Mouse (Mus musculus) olfactory bulb, adult 2 months (tissue): ENCODE results near the gene Fgfr2. TPM values are rescaled to one million over a fixed set of nuclear protein-coding genes. Genes with fewer than 3 reads are reported as not detected.
A peak's percentile ranks its signal among the peaks of the same experiment; 100 is the strongest.

ENCODE experiments used
- H3K27ac ChIP-seq: fragments of 200-500 bp; 2 replicates; pipeline ENCODE4 v1.5.1; 2012; ENCODE audit warnings: low read depth, low read length; ENCODE audit not compliant: insufficient read depth
- H3K4me1 ChIP-seq: fragments of 200-500 bp; 2 replicates; pipeline ENCODE4 v1.6.1; 2012; ENCODE audit warnings: low read length; ENCODE audit not compliant: control insufficient read depth, insufficient read depth
- H3K4me3 ChIP-seq: fragments of 200-500 bp; 2 replicates; pipeline ENCODE4 v1.5.1; 2012; ENCODE audit warnings: mild to moderate bottlenecking, low read depth, low read length, moderate library complexity; ENCODE audit not compliant: insufficient read depth
- CTCF ChIP-seq: fragments of 200-500 bp; IDR thresholded peaks from 2 replicates; pipeline ENCODE4 v1.5.1; 2012; ENCODE audit warnings: low read depth, mild to moderate bottlenecking, low read length, moderate library complexity; ENCODE audit not compliant: insufficient read depth
- POLR2A ChIP-seq: fragments of 200-500 bp; IDR thresholded peaks from 2 replicates; pipeline ENCODE4 v1.6.1; 2012; ENCODE audit warnings: mild to moderate bottlenecking, low read depth, low read length, moderate library complexity; ENCODE audit not compliant: insufficient read depth
- WGBS: fragments of 180-500 bp; shearing (Covaris S2); methylation state at CpG from one replicate; pipeline ENCODE4 v1.1.7; 2018; 5-methylcytosine and 5-hydroxymethylcytosine counted together
- polyA plus RNA-seq: library from polyadenylated mRNA; stranded (reverse); fragments of >200 nt; gene quantifications from 2 replicates; pipeline ENCODE4 v1.2.4, GENCODE M21; 2012; ENCODE audit warnings: low replicate concordance; ENCODE audit not compliant: missing spikeins, insufficient read depth, insufficient read length

Gene Fgfr2
- polyA plus RNA-seq, 1 experiment = not detected

- no peak overlapping the region for H3K27ac ChIP-seq
- TF ChIP-seq CTCF (no peak), POLR2A (no peak)
- peaks cover 27% of the 10 kb centered on the region for H3K4me1 ChIP-seq
- WGBS = 40% methylated on average over 6 of the region's 6 CpGs
- peak overlapping the region; percentile 31; the same call in 1 of the 2 replicates for H3K4me3 ChIP-seq
Observed at GRCm38 (mm10) chr7:132153725-132154147, 969.4 kb downstream of the Fgfr2 start.

GRCm38 (mm10) chr7:132145227-132145800 is 977.8 kb downstream of the Fgfr2 start:
- Histone ChIP-seq H3K27ac (no peak overlapping the region), H3K4me1 (no peaks in the 10 kb centered on the region), H3K4me3 (no peak overlapping the region)
- TF ChIP-seq POLR2A (no peak), CTCF (no peak)
- WGBS = 81% methylated on average over 15 of the region's 15 CpGs

GRCm38 (mm10) chr7:132128687-132129086 is 994.5 kb downstream of the Fgfr2 start:
- no peak for TF ChIP-seq CTCF
- no peak for TF ChIP-seq POLR2A
- Histone ChIP-seq H3K27ac (no peak overlapping the region), H3K4me3 (no peak overlapping the region), H3K4me1 (peaks cover 11% of the 10 kb centered on the region)
- WGBS = 35% methylated on average over 6 of the region's 6 CpGs

- WGBS = 69% methylated on average over 7 of the region's 7 CpGs
- no peak for TF ChIP-seq POLR2A
- TF ChIP-seq CTCF = no peak
- H3K4me3 ChIP-seq = no peak overlapping the region
- no peak overlapping the region for H3K27ac ChIP-seq
- H3K4me1 ChIP-seq = peaks cover 11% of the 10 kb centered on the region
Observed at GRCm38 (mm10) chr7:132124948-132125347, 998.2 kb downstream of the Fgfr2 start.

- Histone ChIP-seq H3K4me1 (peaks cover 7% of the 10 kb centered on the region), H3K4me3 (no peak overlapping the region), H3K27ac (no peak overlapping the region)
- WGBS = 75% methylated on average over 7 of the region's 7 CpGs
- no peak for TF ChIP-seq CTCF
- no peak for TF ChIP-seq POLR2A
Observed at GRCm38 (mm10) chr7:132123211-132123610, 999.9 kb downstream of the Fgfr2 start.

GRCm38 (mm10) chr7:132119817-132120216 is 1003.3 kb downstream of the Fgfr2 start:
- Histone ChIP-seq H3K4me1 (0 out of 2 replicates have a peak, but pooled peaks cover 2% of the 10 kb centered on the region), H3K27ac (no peak overlapping the region), H3K4me3 (no peak overlapping the region)
- TF ChIP-seq CTCF = no peak
- TF ChIP-seq POLR2A = no peak
- WGBS = 84% methylated on average over 4 of the region's 4 CpGs

- WGBS = 82% methylated on average over 5 of the region's 5 CpGs
- Histone ChIP-seq H3K4me1 (peaks cover 8% of the 10 kb centered on the region), H3K4me3 (no peak overlapping the region), H3K27ac (no peak overlapping the region)
- TF ChIP-seq POLR2A = no peak
- peak; percentile 12; the same call in 1 of the 2 replicates for TF ChIP-seq CTCF
Observed at GRCm38 (mm10) chr7:132111770-132112169, 1011.4 kb downstream of the Fgfr2 start.

GRCm38 (mm10) chr7:132110308-132110707 is 1012.8 kb downstream of the Fgfr2 start:
- Histone ChIP-seq H3K27ac (no peak overlapping the region), H3K4me3 (no peak overlapping the region), H3K4me1 (peaks cover 8% of the 10 kb centered on the region)
- WGBS = 25% methylated on average over 3 of the region's 3 CpGs
- TF ChIP-seq CTCF = no peak
- TF ChIP-seq POLR2A = no peak

- Histone ChIP-seq H3K4me1 (peaks cover 6% of the 10 kb centered on the region), H3K4me3 (no peak overlapping the region), H3K27ac (no peak overlapping the region)
- no peak for TF ChIP-seq CTCF
- TF ChIP-seq POLR2A = no peak
- 78% methylated on average over 4 of the region's 4 CpGs for WGBS
Observed at GRCm38 (mm10) chr7:132106891-132107290, 1016.3 kb downstream of the Fgfr2 start.

GRCm38 (mm10) chr7:132105326-132105725 is 1017.8 kb downstream of the Fgfr2 start:
- no peak overlapping the region for H3K27ac ChIP-seq
- no peak overlapping the region for H3K4me3 ChIP-seq
- 87% methylated on average over 4 of the region's 4 CpGs for WGBS
- H3K4me1 ChIP-seq = 0 out of 2 replicates have a peak, but pooled peaks cover 2% of the 10 kb centered on the region
- no peak for TF ChIP-seq POLR2A
- TF ChIP-seq CTCF = no peak
